Mouse (Mus musculus) stomach, postnatal 0 days (tissue): ENCODE measurements around the gene Trmt44. TPM values are rescaled to one million over a fixed set of nuclear protein-coding genes. Genes with fewer than 3 reads are reported as not detected.
"Not testable (repeated sequence)": the region's sequence is repeated elsewhere in the genome, so short reads cannot be mapped to it uniquely, and the experiment has no call there.

Experiments
- ATAC-seq: fragments of 200-750 bp; cut with Nextera tagmentation; 2 replicates; pipeline ENCODE4 v1.8.0; 2017; ENCODE audit not compliant: low FRiP score, low TSS enrichment
- DNase-seq: peaks from one replicate; pipeline ENCODE4 v3.0.0-alpha.2; 2016; ENCODE audit warnings: low spot score
- H3K27ac ChIP-seq: fragments of 300-500 bp; sonication (generic); replicated peaks from 2 replicates; pipeline ENCODE4 v1.5.1; 2014; ENCODE audit warnings: mild to moderate bottlenecking, control low read depth
- H3K27me3 ChIP-seq: fragments of 300-500 bp; sonication (generic); 2 replicates; pipeline ENCODE4 v1.6.1; 2014; ENCODE audit warnings: low read length; ENCODE audit not compliant: control insufficient read depth, insufficient read depth
- H3K36me3 ChIP-seq: fragments of 300-500 bp; sonication (generic); 2 replicates; pipeline ENCODE4 v1.6.1; 2014; ENCODE audit warnings: low read length, mixed read lengths; ENCODE audit not compliant: control insufficient read depth, insufficient read depth
- H3K4me1 ChIP-seq: fragments of 300-500 bp; sonication (generic); replicated peaks from 2 replicates; pipeline ENCODE4 v1.6.1; 2014; ENCODE audit warnings: antibody characterized with exemption; ENCODE audit not compliant: control insufficient read depth, insufficient read depth
- H3K4me2 ChIP-seq: fragments of 300-500 bp; sonication (generic); replicated peaks from 2 replicates; pipeline ENCODE4 v1.6.1; 2014; ENCODE audit warnings: low read depth, mild to moderate bottlenecking, control low read depth, moderate library complexity
- H3K4me3 ChIP-seq: fragments of 300-500 bp; sonication (generic); 2 replicates; pipeline ENCODE4 v1.5.1; 2014; ENCODE audit warnings: low read depth, low read length, control low read depth
- H3K9ac ChIP-seq: fragments of 300-500 bp; sonication (generic); 2 replicates; pipeline ENCODE4 v1.6.1; 2014; ENCODE audit warnings: mild to moderate bottlenecking, low read length, control low read depth, mixed read lengths
- H3K9me3 ChIP-seq: fragments of 300-500 bp; sonication (generic); 2 replicates; pipeline ENCODE4 v1.6.1; 2016; ENCODE audit warnings: low read length; ENCODE audit not compliant: control insufficient read depth
- CTCF ChIP-seq: IDR thresholded peaks from 2 replicates; pipeline ENCODE4 v1.5.1; 2016; ENCODE audit warnings: antibody characterized with exemption, low read depth, mild to moderate bottlenecking, moderate library complexity
- EP300 ChIP-seq: optimal IDR thresholded peaks from 2 replicates; pipeline ENCODE3; 2016; ENCODE audit warnings: antibody characterized with exemption
- WGBS: fragments of 180-500 bp; shearing (Covaris S2); extraction: QIAGEN DNeasy Blood & Tissue Kit; methylation state at CpG from one replicate; pipeline ENCODE4 v1.1.7; 2014; 5-methylcytosine and 5-hydroxymethylcytosine counted together
- polyA plus RNA-seq: library from polyadenylated mRNA; unstranded; fragments of >200 nt; fragmentation: Nextera tagmentation; extraction: Ambion mirVana; gene quantifications from 2 replicates; pipeline ENCODE4 v1.2.1, GENCODE M21; 2015

Trmt44 gene
- polyA plus RNA-seq, 1 experiment from 2014 or later: 3.2 TPM

- Histone ChIP-seq H3K4me1 (no peaks in the 10 kb centered on the region), H3K9me3 (no peaks in the 10 kb centered on the region), H3K4me3 (no peak overlapping the region), H3K36me3 (peaks cover 13% of the 10 kb centered on the region), H3K27me3 (no peaks in the 10 kb centered on the region), H3K27ac (no peak overlapping the region), H3K9ac (no peak overlapping the region), H3K4me2 (no peak overlapping the region)
- TF ChIP-seq EP300 (no peak), CTCF (no peak)
- ATAC-seq (no peak), DNase-seq (no peak)
- WGBS: 91% methylated on average over 4 of the region's 4 CpGs
Observed at GRCm38 (mm10) chr5:35594768-35595167, 19.9 kb upstream of the Trmt44 start.

GRCm38 (mm10) chr5:35593272-35593671 lies 18.4 kb upstream of the Trmt44 start:
- Histone ChIP-seq H3K27ac (no peak overlapping the region), H3K4me2 (no peak overlapping the region), H3K36me3 (peaks cover 21% of the 10 kb centered on the region), H3K9ac (no peak overlapping the region), H3K9me3 (no peaks in the 10 kb centered on the region), H3K27me3 (no peaks in the 10 kb centered on the region), H3K4me1 (no peaks in the 10 kb centered on the region), H3K4me3 (no peak overlapping the region)
- TF ChIP-seq CTCF: no peak
- no peak for TF ChIP-seq EP300
- WGBS: 89% methylated on average over 6 of the region's 6 CpGs
- no peak for ATAC-seq
- no peak for DNase-seq

- ATAC-seq (no peak), DNase-seq (no peak)
- Histone ChIP-seq H3K27me3 (no peaks in the 10 kb centered on the region), H3K4me1 (no peaks in the 10 kb centered on the region), H3K9me3 (no peaks in the 10 kb centered on the region), H3K9ac (no peak overlapping the region), H3K36me3 (peaks cover 21% of the 10 kb centered on the region), H3K4me3 (no peak overlapping the region), H3K4me2 (no peak overlapping the region), H3K27ac (no peak overlapping the region)
- 67% methylated on average over 4 of the region's 4 CpGs for WGBS
- TF ChIP-seq CTCF (no peak), EP300 (no peak)
Observed at GRCm38 (mm10) chr5:35592824-35593223, 18.0 kb upstream of the Trmt44 start.

GRCm38 (mm10) chr5:35592081-35592736 lies 17.3 kb upstream of the Trmt44 start:
- no peak overlapping the region for H3K9ac ChIP-seq
- no peak for DNase-seq
- peaks cover 21% of the 10 kb centered on the region for H3K36me3 ChIP-seq
- no peak overlapping the region for H3K27ac ChIP-seq
- TF ChIP-seq CTCF (peak; percentile 49), EP300 (no peak)
- H3K27me3 ChIP-seq: no peaks in the 10 kb centered on the region
- no peaks in the 10 kb centered on the region for H3K4me1 ChIP-seq
- WGBS: 84% methylated on average over 21 of the region's 21 CpGs
- H3K4me3 ChIP-seq: no peak overlapping the region
- H3K9me3 ChIP-seq: no peaks in the 10 kb centered on the region
- H3K4me2 ChIP-seq: no peak overlapping the region
- ATAC-seq: no peak

- H3K4me1 ChIP-seq: no peaks in the 10 kb centered on the region
- no peaks in the 10 kb centered on the region for H3K27me3 ChIP-seq
- no peak overlapping the region for H3K4me3 ChIP-seq
- H3K27ac ChIP-seq: no peak overlapping the region
- ATAC-seq (no peak), DNase-seq (no peak)
- no peak overlapping the region for H3K9ac ChIP-seq
- H3K4me2 ChIP-seq: no peak overlapping the region
- peaks cover 21% of the 10 kb centered on the region for H3K36me3 ChIP-seq
- no peaks in the 10 kb centered on the region for H3K9me3 ChIP-seq
- WGBS: 89% methylated on average over 4 of the region's 4 CpGs
- TF ChIP-seq CTCF: no peak
- TF ChIP-seq EP300: no peak
Observed at GRCm38 (mm10) chr5:35591497-35591896, 16.6 kb upstream of the Trmt44 start.

- H3K4me2 ChIP-seq, H3K4me1 ChIP-seq, H3K36me3 ChIP-seq, H3K9me3 ChIP-seq, H3K9ac ChIP-seq, H3K27ac ChIP-seq, DNase-seq, ATAC-seq, H3K27me3 ChIP-seq, H3K4me3 ChIP-seq: not testable (repeated sequence)
- 85% methylated on average over 2 of the region's 2 CpGs for WGBS
Observed at GRCm38 (mm10) chr5:35584259-35584658, 9.4 kb upstream of the Trmt44 start.
